In the genomic region with DNA sequence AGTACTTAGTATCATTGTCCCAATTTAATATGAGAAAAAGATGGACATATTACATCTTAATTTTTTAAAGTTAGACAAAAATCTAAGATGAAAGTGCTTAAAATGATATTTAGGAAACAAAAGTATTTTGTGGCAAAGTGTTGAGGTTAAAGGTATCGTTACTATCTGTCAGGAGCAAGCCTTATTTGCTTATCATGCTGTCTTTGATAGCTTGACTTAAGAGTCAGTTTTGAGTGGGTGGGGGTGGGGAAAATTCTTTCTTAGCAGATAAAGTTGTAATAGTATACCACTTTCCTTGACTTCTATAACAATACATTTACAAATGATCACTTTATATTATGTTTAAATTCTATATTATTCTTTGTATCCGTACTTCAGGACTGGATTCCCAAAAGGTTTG, we compare ENCODE assay signal across 27 mouse cellular contexts.
"Had no signal": no experiment of that assay in that cellular context is flagged by ENCODE, and none has a peak within 500 bp of the region (broad histone marks: within the 10 kb centered on the region; RNA-seq: fewer than 3 reads in every experiment).

No protein-coding gene starts in this region.

- H3K9me3 ChIP-seq: limb, embryonic 10.5 days; limb, embryonic 12.5 days; limb, embryonic 13.5 days; limb, embryonic 15.5 days; liver, embryonic 12.5 days; liver, embryonic 13.5 days; liver, embryonic 15.5 days; lung, embryonic 15.5 days; midbrain, embryonic 10.5 days; midbrain, embryonic 13.5 days; midbrain, embryonic 15.5 days had no signal

- H3K27ac ChIP-seq: limb, embryonic 10.5 days; limb, embryonic 12.5 days; limb, embryonic 13.5 days; limb, embryonic 15.5 days; liver, embryonic 12.5 days; liver, embryonic 13.5 days; liver, embryonic 14.5 days; liver, embryonic 15.5 days; lung, embryonic 15.5 days; macrophage; midbrain, embryonic 10.5 days; midbrain, embryonic 12.5 days; midbrain, embryonic 13.5 days; midbrain, embryonic 15.5 days had no signal

- H3K27me3 ChIP-seq: limb, embryonic 12.5 days; limb, embryonic 13.5 days; limb, embryonic 15.5 days; liver, embryonic 12.5 days; liver, embryonic 13.5 days; liver, embryonic 15.5 days; lung, embryonic 15.5 days; megakaryocyte, embryonic 14.5 days; midbrain, embryonic 12.5 days; midbrain, embryonic 13.5 days; midbrain, embryonic 15.5 days had no signal

- H3K4me3 ChIP-seq: limb, embryonic 10.5 days; limb, embryonic 12.5 days; limb, embryonic 13.5 days; limb, embryonic 15.5 days; liver, embryonic 12.5 days; liver, embryonic 13.5 days; liver, embryonic 15.5 days; lung, embryonic 15.5 days; megakaryocyte, embryonic 14.5 days; midbrain, embryonic 10.5 days; midbrain, embryonic 12.5 days; midbrain, embryonic 13.5 days; midbrain, embryonic 15.5 days; myocyte had no signal

- H3K36me3 ChIP-seq: limb, embryonic 10.5 days; limb, embryonic 12.5 days; limb, embryonic 13.5 days; limb, embryonic 15.5 days; liver, embryonic 12.5 days; liver, embryonic 13.5 days; liver, embryonic 15.5 days; lung, embryonic 15.5 days; midbrain, embryonic 10.5 days; midbrain, embryonic 12.5 days; midbrain, embryonic 13.5 days; midbrain, embryonic 15.5 days had no signal

- H3K9ac ChIP-seq: limb, embryonic 12.5 days; limb, embryonic 13.5 days; limb, embryonic 15.5 days; liver, embryonic 12.5 days; liver, embryonic 13.5 days; liver, embryonic 14.5 days; liver, embryonic 15.5 days; liver, postnatal 0 days; lung, embryonic 14.5 days; lung, embryonic 15.5 days; midbrain, embryonic 12.5 days; midbrain, embryonic 13.5 days; midbrain, embryonic 15.5 days had no signal

- H3K4me1 ChIP-seq: limb, embryonic 12.5 days; limb, embryonic 13.5 days; limb, embryonic 15.5 days; liver, embryonic 12.5 days; liver, embryonic 13.5 days; liver, embryonic 15.5 days; lung, embryonic 15.5 days; megakaryocyte, embryonic 14.5 days; midbrain, embryonic 10.5 days; midbrain, embryonic 12.5 days; midbrain, embryonic 13.5 days; midbrain, embryonic 15.5 days had no signal

- DNase-seq: left cerebral cortex, postnatal 4 days; liver; liver, embryonic 13.5 days; liver, postnatal 0 days; lung, adult 18-20 months; lung, adult 2 months; lung, embryonic 14.5 days; lung, postnatal 10 days; lung, postnatal 14 days; lung, postnatal 36 days; lung, postnatal 4 days; midbrain, embryonic 14.5 days had no signal
